14 mouse cellular contexts compared by ENCODE assay signal in genomic region chr7:112365864-112366263, GRCm38 (mm10).
"Had no signal": no experiment of that assay in that cellular context is flagged by ENCODE, and none has a peak within 500 bp of the region (broad histone marks: within the 10 kb centered on the region; RNA-seq: fewer than 3 reads in every experiment).

No protein-coding gene starts in this region.

- ATAC-seq: midbrain, embryonic 15.5 days had no signal

- H3K27ac ChIP-seq: kidney, embryonic 15.5 days; limb, embryonic 13.5 days; liver, embryonic 14.5 days; midbrain, embryonic 15.5 days; neural tube, embryonic 12.5 days had no signal

- H3K9me3 ChIP-seq: kidney, embryonic 15.5 days; limb, embryonic 13.5 days; midbrain, embryonic 15.5 days; neural tube, embryonic 12.5 days had no signal

- H3K4me3 ChIP-seq: kidney, embryonic 15.5 days; limb, embryonic 13.5 days; midbrain, embryonic 15.5 days; neural tube, embryonic 12.5 days had no signal

- H3K4me2 ChIP-seq: kidney, embryonic 15.5 days; limb, embryonic 13.5 days; midbrain, embryonic 11.5 days; midbrain, embryonic 15.5 days; neural tube, embryonic 12.5 days had no signal

- DNase-seq: kidney, postnatal 14 days; left cerebral cortex, postnatal 4 days; lung, adult 18-20 months; lung, postnatal 4 days; retina, postnatal 1 day; right cerebral cortex, postnatal 4 days; spleen, adult 18-20 months; thymus, postnatal 36 days had no signal

- H3K27me3 ChIP-seq: kidney, embryonic 15.5 days; limb, embryonic 13.5 days; midbrain, embryonic 15.5 days; neural tube, embryonic 12.5 days had no signal

- H3K9ac ChIP-seq: kidney, embryonic 15.5 days; limb, embryonic 13.5 days; liver, embryonic 14.5 days; midbrain, embryonic 15.5 days; neural tube, embryonic 12.5 days had no signal

- H3K4me1 ChIP-seq: midbrain, embryonic 15.5 days; neural tube, embryonic 12.5 days had no signal

- H3K36me3 ChIP-seq: kidney, embryonic 15.5 days; limb, embryonic 13.5 days; midbrain, embryonic 15.5 days; neural tube, embryonic 12.5 days had no signal
